Mouse (Mus musculus) liver, embryonic 16.5 days (tissue): ENCODE data around the gene Dnajc22. TPM values are rescaled to one million over a fixed set of nuclear protein-coding genes. Genes with fewer than 3 reads are reported as not detected.

ENCODE experiments used
- ATAC-seq: fragments of 200-750 bp; cut with Nextera tagmentation; 2 replicates; pipeline ENCODE4 v1.8.0; 2017; ENCODE audit warnings: low read depth, mild to moderate bottlenecking, moderate number of reproducible peaks, moderate library complexity
- H3K27ac ChIP-seq: fragments of 300-500 bp; sonication (generic); 2 replicates; pipeline ENCODE4 v1.5.1; 2014; ENCODE audit warnings: mild to moderate bottlenecking, low read length
- H3K27me3 ChIP-seq: fragments of 300-500 bp; sonication (generic); 2 replicates; pipeline ENCODE4 v1.6.1; 2014; ENCODE audit warnings: low read depth, low read length, mixed read lengths; ENCODE audit not compliant: control insufficient read depth, insufficient read depth
- H3K36me3 ChIP-seq: fragments of 300-500 bp; sonication (generic); 2 replicates; pipeline ENCODE4 v1.6.1; 2014; ENCODE audit warnings: mild to moderate bottlenecking; ENCODE audit not compliant: control insufficient read depth, insufficient read depth
- H3K4me1 ChIP-seq: fragments of 300-500 bp; sonication (generic); 2 replicates; pipeline ENCODE4 v1.6.1; 2014; ENCODE audit warnings: low read depth, low read length, mixed read lengths; ENCODE audit not compliant: control insufficient read depth
- H3K4me2 ChIP-seq: fragments of 300-500 bp; sonication (generic); 2 replicates; pipeline ENCODE4 v1.6.1; 2014; ENCODE audit warnings: low read depth, low read length, mixed read lengths
- H3K4me3 ChIP-seq: fragments of 300-500 bp; sonication (generic); 2 replicates; pipeline ENCODE4 v1.5.1; 2014; ENCODE audit warnings: low read depth, mild to moderate bottlenecking, low read length
- H3K9ac ChIP-seq: fragments of 300-500 bp; sonication (generic); 2 replicates; pipeline ENCODE4 v1.6.1; 2014; ENCODE audit warnings: low read depth, low read length
- H3K9me3 ChIP-seq: fragments of 300-500 bp; sonication (generic); replicated peaks from 2 replicates; pipeline ENCODE4 v1.6.1; 2016; ENCODE audit warnings: low read length; ENCODE audit not compliant: control insufficient read depth
- WGBS: fragments of 180-500 bp; shearing (Covaris S2); extraction: QIAGEN DNeasy Blood & Tissue Kit; methylation state at CpG from one replicate; pipeline ENCODE4 v1.1.7; 2014; ENCODE audit not compliant: insufficient replicate concordance; 5-methylcytosine and 5-hydroxymethylcytosine counted together
- polyA plus RNA-seq: library from polyadenylated mRNA; unstranded; fragments of >200 nt; fragmentation: Nextera tagmentation; extraction: Ambion mirVana; gene quantifications from 2 replicates; pipeline ENCODE4 v1.2.1, GENCODE M21; 2015

Gene Dnajc22
- polyA plus RNA-seq, 1 experiment from 2014 or later = 19.2 TPM

DNA sequence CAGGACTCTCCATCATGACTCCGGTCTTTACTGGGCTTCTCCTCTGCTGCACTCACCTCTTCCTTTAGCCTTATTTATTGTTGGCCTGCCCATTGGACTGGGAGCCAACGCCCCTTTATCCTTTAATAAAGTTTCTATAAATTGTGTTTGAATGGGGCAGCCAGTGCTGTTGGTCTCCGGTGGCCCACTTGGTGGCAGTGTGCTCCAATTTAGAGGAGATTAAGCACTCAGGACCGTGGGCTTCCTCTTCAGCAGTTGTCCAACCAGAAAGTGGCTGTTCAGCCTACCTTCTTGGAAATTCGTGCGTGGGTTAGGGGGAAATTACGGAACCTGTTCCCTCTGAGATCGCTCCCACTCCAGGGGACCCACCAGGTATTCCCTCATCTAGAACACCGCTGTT is 9.7 kb upstream of the Dnajc22 start:
- no peak overlapping the region for H3K4me2 ChIP-seq
- H3K27me3 ChIP-seq = peaks cover 38% of the 10 kb centered on the region
- no peak overlapping the region for H3K9ac ChIP-seq
- H3K9me3 ChIP-seq = no peaks in the 10 kb centered on the region
- peaks cover 14% of the 10 kb centered on the region for H3K36me3 ChIP-seq
- ATAC-seq = no peak
- 58% methylated on average over 9 of the region's 9 CpGs for WGBS
- peaks cover 9% of the 10 kb centered on the region for H3K4me1 ChIP-seq
- H3K27ac ChIP-seq = no peak overlapping the region
- no peak overlapping the region for H3K4me3 ChIP-seq

DNA sequence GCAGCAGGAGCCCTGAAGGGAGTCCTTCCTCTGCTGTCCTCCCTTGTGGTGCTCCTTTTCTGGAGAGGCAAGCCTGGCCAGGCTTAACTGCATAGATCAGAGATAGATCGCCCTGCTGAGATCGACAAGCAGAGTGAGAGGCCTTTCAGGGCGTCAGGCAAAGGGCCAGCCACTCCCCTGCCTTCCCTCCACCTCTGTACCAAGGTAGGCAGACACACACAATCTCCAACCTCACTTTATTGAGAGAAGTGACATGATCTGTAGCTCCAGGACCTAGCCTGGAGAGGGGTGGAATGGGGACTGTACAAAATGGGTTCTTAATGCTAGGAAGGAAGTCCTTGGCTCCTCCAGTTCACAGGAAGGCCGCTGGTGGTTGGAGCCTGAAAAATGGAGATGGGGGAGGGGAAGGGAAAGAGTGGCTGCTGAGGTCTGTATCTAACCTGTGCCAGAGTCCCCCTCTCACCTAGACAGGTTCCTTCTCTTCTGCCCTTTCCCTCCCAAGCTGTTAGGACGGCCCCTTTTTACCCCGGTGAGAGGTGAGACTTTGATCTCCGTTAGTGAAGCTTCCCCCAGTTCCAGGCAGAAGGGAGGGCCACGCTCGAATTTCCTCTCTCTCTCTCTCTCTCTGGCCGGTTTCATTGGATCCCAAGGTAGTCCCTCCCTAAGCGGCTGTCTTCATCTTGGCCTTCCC is 9.0 kb upstream of the Dnajc22 start:
- Histone ChIP-seq H3K9me3 (no peaks in the 10 kb centered on the region), H3K4me3 (no peak overlapping the region), H3K4me1 (peaks cover 10% of the 10 kb centered on the region), H3K36me3 (peaks cover 14% of the 10 kb centered on the region), H3K27me3 (peaks cover 46% of the 10 kb centered on the region), H3K27ac (no peak overlapping the region), H3K4me2 (0 out of 2 replicates have a peak overlapping the region, but pooled peaks have one; percentile 7), H3K9ac (no peak overlapping the region)
- peak; percentile 18; the same call in 1 of the 2 replicates for ATAC-seq
- 14% methylated on average over 11 of the region's 11 CpGs for WGBS

DNA sequence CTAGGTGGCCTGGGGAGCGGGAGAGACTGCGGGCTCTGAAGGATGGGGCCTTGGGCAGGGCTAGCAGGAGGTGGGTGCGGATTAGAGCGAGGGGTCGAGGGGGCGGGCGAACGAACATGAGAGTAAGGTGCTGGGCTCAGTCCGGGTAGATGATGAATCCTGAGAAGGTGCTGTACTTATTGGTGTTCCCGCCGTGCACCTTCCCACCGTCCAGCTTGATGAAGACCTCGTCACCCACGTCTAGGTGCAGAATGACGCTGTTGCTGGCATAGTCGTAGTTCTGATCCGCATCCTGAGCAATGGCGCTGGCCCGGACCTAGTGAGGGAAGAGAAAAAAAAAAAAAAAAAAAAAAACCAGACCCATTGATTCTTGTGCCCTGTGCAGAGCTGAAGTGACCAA is 8.4 kb upstream of the Dnajc22 start:
- 0 out of 2 replicates have a peak, but pooled peaks have one; percentile 3 for ATAC-seq
- Histone ChIP-seq H3K36me3 (peaks cover 14% of the 10 kb centered on the region), H3K4me1 (peaks cover 10% of the 10 kb centered on the region), H3K9ac (no peak overlapping the region), H3K9me3 (no peaks in the 10 kb centered on the region), H3K4me2 (0 out of 2 replicates have a peak overlapping the region, but pooled peaks have one; percentile 7), H3K27me3 (peaks cover 52% of the 10 kb centered on the region), H3K27ac (no peak overlapping the region), H3K4me3 (no peak overlapping the region)
- 30% methylated on average over 19 of the region's 19 CpGs for WGBS

DNA sequence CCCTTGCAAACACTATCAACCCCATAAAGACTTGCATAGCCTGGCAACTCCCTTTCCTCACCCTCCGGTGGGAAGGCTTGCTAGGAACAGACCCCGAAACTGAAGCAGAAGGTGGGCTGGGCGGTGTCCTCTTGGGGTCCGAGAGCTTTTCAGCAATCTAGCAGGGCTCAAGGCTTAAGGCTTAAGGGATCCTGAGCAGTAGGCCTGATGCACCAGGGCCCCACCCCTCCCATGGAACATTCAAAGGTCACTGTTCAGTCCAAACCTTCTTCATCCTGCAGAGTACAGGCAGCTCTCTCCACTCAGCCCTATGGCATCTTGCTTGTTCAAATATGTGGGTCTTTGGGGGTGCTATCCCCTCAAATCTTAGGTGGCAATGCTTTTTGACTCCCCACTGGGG is 7.0 kb upstream of the Dnajc22 start:
- H3K36me3 ChIP-seq = peaks cover 14% of the 10 kb centered on the region
- no peak overlapping the region for H3K4me2 ChIP-seq
- ATAC-seq = no peak
- H3K9ac ChIP-seq = no peak overlapping the region
- no peak overlapping the region for H3K4me3 ChIP-seq
- no peak overlapping the region for H3K27ac ChIP-seq
- WGBS = 64% methylated on average over 4 of the region's 4 CpGs
- no peaks in the 10 kb centered on the region for H3K9me3 ChIP-seq
- peaks cover 10% of the 10 kb centered on the region for H3K4me1 ChIP-seq
- peaks cover 66% of the 10 kb centered on the region for H3K27me3 ChIP-seq

DNA sequence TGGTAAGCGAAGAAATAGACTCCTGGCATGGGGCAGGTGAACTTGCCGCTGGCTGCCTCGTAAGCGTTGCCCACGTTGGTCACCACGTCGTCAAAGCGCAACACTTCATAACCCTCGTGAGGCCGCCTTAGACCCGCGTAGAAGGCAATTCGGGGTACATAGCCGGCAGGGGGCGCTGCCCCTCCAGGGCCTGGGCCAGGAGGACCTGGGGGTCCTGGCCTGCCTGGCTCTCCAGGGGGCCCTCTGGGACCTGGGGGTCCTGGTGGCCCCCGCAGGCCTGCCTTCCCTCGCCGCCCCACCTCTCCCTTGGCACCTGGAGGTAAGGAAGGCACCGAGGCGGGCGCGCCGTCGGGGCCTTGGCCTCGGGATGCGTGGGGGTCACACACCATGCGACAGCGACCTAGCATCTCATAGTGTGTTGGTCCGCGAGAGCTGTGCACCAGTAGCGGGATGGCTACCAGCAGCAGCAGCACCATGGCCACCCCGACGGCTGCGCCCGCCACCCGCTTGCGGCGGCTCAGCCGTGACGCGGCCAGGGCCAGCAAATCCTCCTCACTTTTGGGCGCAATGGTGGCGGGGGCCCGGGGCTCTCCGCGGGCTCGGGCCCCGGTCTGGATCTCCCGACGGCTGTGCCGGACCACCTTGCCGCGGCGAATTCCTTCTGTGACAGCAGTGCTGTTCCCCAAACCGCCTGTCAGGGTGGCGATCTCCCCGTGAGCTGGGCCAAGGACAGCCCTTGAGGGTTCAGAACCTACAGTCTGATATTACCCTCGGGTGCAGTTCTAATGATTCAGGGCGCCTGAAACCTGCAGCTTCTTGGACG is 5.5 kb upstream of the Dnajc22 start, which contains the start of gene C1ql4:
TSS of gene C1ql4 (minus strand) at position 565 of the 823 bp plus-strand sequence.
- no peak for ATAC-seq
- Histone ChIP-seq H3K9ac (no peak within 1 kb of the TSS), H3K36me3 (peaks cover 4% of the 10 kb centered on the region; the same call in 1 of the 2 replicates), H3K27me3 (peaks cover 79% of the 10 kb centered on the region), H3K4me1 (peaks cover 10% of the 10 kb centered on the region), H3K4me3 (peak within 1 kb of the TSS; percentile 25; the same call in 1 of the 2 replicates), H3K4me2 (peak within 1 kb of the TSS; percentile 33), H3K27ac (no peak within 1 kb of the TSS), H3K9me3 (no peaks in the 10 kb centered on the region)
- WGBS = 12% methylated on average over 60 of the region's 60 CpGs

DNA sequence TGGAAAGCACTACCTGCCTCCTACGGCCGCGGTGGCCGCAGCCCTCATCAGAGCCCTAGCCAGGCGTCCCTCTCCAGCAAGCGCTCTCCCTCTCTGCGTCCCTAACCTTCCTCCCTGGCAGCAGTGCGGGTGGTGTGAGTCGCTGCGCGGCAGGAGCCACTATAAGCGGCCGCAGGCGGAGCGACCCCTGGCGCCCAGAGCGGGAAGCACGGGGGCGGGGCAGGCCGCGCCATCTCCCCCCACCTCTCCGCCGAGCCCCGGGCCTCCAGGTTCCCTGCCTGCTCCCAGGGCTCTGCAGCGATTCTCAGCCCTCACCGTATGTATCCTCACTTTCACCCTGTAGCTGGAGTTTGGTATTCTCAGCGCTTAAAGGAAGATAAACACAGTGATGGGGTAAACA is 4.7 kb upstream of the Dnajc22 start:
- Histone ChIP-seq H3K27ac (no peak overlapping the region), H3K27me3 (peaks cover 87% of the 10 kb centered on the region), H3K4me2 (peak overlapping the region; percentile 33), H3K9me3 (no peaks in the 10 kb centered on the region), H3K36me3 (no peaks in the 10 kb centered on the region), H3K4me3 (peak overlapping the region; percentile 25; the same call in 1 of the 2 replicates), H3K4me1 (peaks cover 10% of the 10 kb centered on the region), H3K9ac (no peak overlapping the region)
- WGBS = under 1% methylated on average over 27 of the region's 27 CpGs
- peak; percentile 44; the same call in 1 of the 2 replicates for ATAC-seq

DNA sequence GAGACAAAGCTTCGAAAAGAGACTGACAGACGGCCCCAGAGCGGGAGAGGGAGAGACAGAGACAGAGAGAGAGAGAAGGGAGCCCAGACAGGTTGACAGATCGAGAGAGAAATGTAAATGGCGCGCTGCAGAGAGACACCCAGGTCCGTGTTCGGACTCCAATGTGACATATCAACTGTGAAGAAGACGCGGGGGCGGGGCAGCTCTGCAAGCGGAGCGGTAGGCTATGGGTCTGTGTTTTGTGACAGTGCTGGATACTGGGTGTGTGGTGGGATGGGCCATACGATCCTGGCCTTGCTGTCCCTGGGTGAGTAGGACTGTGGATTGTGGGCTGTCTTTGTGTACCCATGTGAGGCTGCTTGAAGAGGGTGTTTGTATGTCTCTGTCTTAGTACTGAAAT is 3.9 kb upstream of the Dnajc22 start:
- Histone ChIP-seq H3K27me3 (peaks cover 95% of the 10 kb centered on the region), H3K36me3 (no peaks in the 10 kb centered on the region), H3K27ac (no peak overlapping the region), H3K4me1 (peaks cover 14% of the 10 kb centered on the region), H3K9ac (no peak overlapping the region), H3K4me3 (no peak overlapping the region), H3K4me2 (peak overlapping the region; percentile 37), H3K9me3 (no peaks in the 10 kb centered on the region)
- 6% methylated on average over 14 of the region's 14 CpGs for WGBS
- no peak for ATAC-seq

DNA sequence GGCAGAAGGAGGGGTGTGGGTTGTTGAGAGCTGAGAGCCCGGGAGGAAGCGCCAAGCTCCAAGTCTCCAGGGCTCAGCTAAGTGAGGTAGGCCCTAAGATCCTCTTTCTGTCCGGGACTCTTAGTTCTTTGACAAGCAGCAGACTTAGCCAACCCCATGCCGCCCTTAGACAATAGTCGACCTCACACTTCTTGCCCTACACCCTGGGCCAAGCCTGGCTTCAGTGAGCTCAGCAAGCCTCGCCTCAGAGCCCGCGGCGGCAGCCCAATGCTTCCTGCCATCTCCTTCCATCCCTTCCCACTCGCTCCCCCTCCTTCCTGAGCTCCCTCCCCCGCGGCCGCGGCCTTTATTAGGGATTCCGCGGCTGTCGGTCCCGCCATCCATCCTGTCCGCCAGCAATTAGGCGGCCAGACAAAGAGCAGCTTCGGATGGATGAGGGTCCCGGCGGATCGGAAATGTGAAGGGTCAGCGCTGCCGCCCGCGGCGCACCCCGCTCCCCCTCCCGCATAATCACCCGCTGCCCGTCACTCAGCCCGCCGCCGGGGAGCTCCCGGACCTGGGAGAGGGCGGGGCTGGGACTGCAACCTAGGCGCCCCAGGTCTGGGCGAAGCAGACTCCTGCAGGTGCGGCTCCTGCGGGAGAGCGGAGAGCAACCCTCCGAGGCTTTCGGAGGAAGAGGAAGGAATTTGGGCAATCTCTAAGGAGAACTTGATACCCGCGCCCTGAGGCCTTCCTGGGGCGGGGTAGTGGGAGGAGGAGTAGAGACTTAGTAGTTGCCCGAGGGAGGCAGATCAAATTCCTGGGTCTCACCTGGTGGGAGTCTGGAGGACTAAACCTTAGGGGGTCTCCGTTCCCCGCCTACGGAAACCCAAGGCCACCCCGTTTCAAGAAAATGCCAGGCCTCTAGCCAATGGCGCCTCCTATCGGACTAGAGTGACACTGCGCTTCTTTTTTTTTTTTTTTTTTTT is 605 bp downstream of the Dnajc22 start:
- peak overlapping the region; percentile 45 for H3K4me3 ChIP-seq
- H3K4me2 ChIP-seq = peak overlapping the region; percentile 64
- no peak overlapping the region for H3K9ac ChIP-seq
- peaks cover 97% of the 10 kb centered on the region for H3K27me3 ChIP-seq
- no peaks in the 10 kb centered on the region for H3K9me3 ChIP-seq
- 2% methylated on average over 56 of the region's 56 CpGs for WGBS
- no peak overlapping the region for H3K27ac ChIP-seq
- peaks cover 18% of the 10 kb centered on the region for H3K4me1 ChIP-seq
- no peak for ATAC-seq
- no peaks in the 10 kb centered on the region for H3K36me3 ChIP-seq
